Mouse (Mus musculus) adrenal gland, adult 8-10 months (tissue): ENCODE data around the gene Srsf3. TPM values are rescaled to one million over a fixed set of nuclear protein-coding genes. Genes with fewer than 3 reads are reported as not detected.

Experiments
- total RNA-seq, 4 experiments: library from RNA; stranded (reverse); gene quantifications; 2 replicates each; pipeline ENCODE4 v1.2.4; 2022

Srsf3 gene
- total RNA-seq, 4 experiments from 2014 or later, result 89.9 to 176 (median 144) TPM

Other genes starting within 250 kb of the Srsf3 start
- 10 to 100 TPM; 75.6 to 83.4 (median 77.1) TPM for gene Brpf3, start 231.5 kb upstream of the Srsf3 start, total RNA-seq
- under 1 TPM in 2 of 4 experiments, not detected in 2; 0.12 to 0.18 TPM for gene Pnpla1, start 174.2 kb upstream of the Srsf3 start, total RNA-seq
- gene 4930539E08Rik, start 117.3 kb upstream of the Srsf3 start, total RNA-seq, result under 1 TPM in 1 of 4 experiments, not detected in 3; 0.05 TPM
- not detected for gene Pxt1, start 88.8 kb upstream of the Srsf3 start, total RNA-seq
- 10 to 100 TPM; 42.6 to 51.5 (median 45.9) TPM for gene Kctd20, start 80.7 kb upstream of the Srsf3 start, total RNA-seq
- gene Stk38, start 24.6 kb upstream of the Srsf3 start, total RNA-seq, result 10 to 100 TPM; 57.3 to 84.7 (median 68.7) TPM
- 10 to 100 TPM; 17.3 to 29.4 (median 24.6) TPM for gene Cdkn1a, start 58.3 kb downstream of the Srsf3 start, total RNA-seq
- gene Rab44, start 81.5 kb downstream of the Srsf3 start, total RNA-seq, result under 1 TPM; 0.15 to 0.87 (median 0.39) TPM
- under 1 TPM; 0.22 to 0.52 (median 0.37) TPM for gene Cpne5, start 205.5 kb downstream of the Srsf3 start, total RNA-seq
- 10 to 100 TPM; 24.3 to 27.2 (median 25.8) TPM for gene Ppil1, start 231.6 kb downstream of the Srsf3 start, total RNA-seq
- gene BC004004, start 236.2 kb downstream of the Srsf3 start, total RNA-seq, result 100 to 1,000 TPM in 3 of 4 experiments, 10 to 100 TPM in 1; 96.9 to 138 (median 122) TPM